Mouse (Mus musculus) neural tube, embryonic 13.5 days (tissue): ENCODE results near the gene Zfp775. TPM values are rescaled to one million over a fixed set of nuclear protein-coding genes. Genes with fewer than 3 reads are reported as not detected.
A peak's percentile ranks its signal among the peaks of the same experiment; 100 is the strongest.

Source experiments
- ATAC-seq: fragments of 200-750 bp; cut with Nextera tagmentation; 2 replicates; pipeline ENCODE4 v1.8.0; 2017; ENCODE audit warnings: low read depth, mild to moderate bottlenecking, moderate TSS enrichment, moderate library complexity
- H3K27ac ChIP-seq: fragments of 300-500 bp; sonication (generic); replicated peaks from 2 replicates; pipeline ENCODE4 v1.5.1; 2015; ENCODE audit warnings: moderate library complexity, mild to moderate bottlenecking, inconsistent platforms
- H3K27me3 ChIP-seq: fragments of 300-500 bp; sonication (generic); 2 replicates; pipeline ENCODE4 v1.6.1; 2015; ENCODE audit warnings: mild to moderate bottlenecking, inconsistent platforms
- H3K36me3 ChIP-seq: fragments of 300-500 bp; sonication (generic); 2 replicates; pipeline ENCODE4 v1.6.1; 2015; ENCODE audit warnings: mild to moderate bottlenecking, inconsistent platforms
- H3K4me1 ChIP-seq: fragments of 300-500 bp; sonication (generic); replicated peaks from 2 replicates; pipeline ENCODE4 v1.6.1; 2015; ENCODE audit warnings: inconsistent platforms
- H3K4me2 ChIP-seq: fragments of 300-500 bp; sonication (generic); 2 replicates; pipeline ENCODE4 v1.6.1; 2015; ENCODE audit warnings: inconsistent platforms, mild to moderate bottlenecking, moderate library complexity
- H3K4me3 ChIP-seq: fragments of 300-500 bp; sonication (generic); 2 replicates; pipeline ENCODE4 v1.5.1; 2015; ENCODE audit warnings: mild to moderate bottlenecking, inconsistent platforms
- H3K9ac ChIP-seq: fragments of 300-500 bp; sonication (generic); 2 replicates; pipeline ENCODE4 v1.6.1; 2015; ENCODE audit warnings: moderate library complexity, mild to moderate bottlenecking, inconsistent platforms
- H3K9me3 ChIP-seq: fragments of 300-500 bp; sonication (generic); 2 replicates; pipeline ENCODE4 v1.6.1; 2016; ENCODE audit warnings: inconsistent platforms
- WGBS: fragments of 180-500 bp; shearing (Covaris S2); methylation state at CpG from one replicate; pipeline ENCODE4 v1.1.7; 2015; 5-methylcytosine and 5-hydroxymethylcytosine counted together
- polyA plus RNA-seq: library from polyadenylated mRNA; unstranded; fragments of >200 nt; fragmentation: Nextera tagmentation; extraction: Ambion mirVana; gene quantifications from 2 replicates; pipeline ENCODE4 v1.2.1, GENCODE M21; 2015

Zfp775 gene
- 11.3 and 15.7 TPM in 2 replicates for polyA plus RNA-seq

- Histone ChIP-seq H3K4me2 (peak within 1 kb of the TSS; percentile 88), H3K9ac (peak within 1 kb of the TSS; percentile 97), H3K4me1 (peaks cover 28% of the 10 kb centered on the region), H3K9me3 (peaks cover 18% of the 10 kb centered on the region), H3K27ac (peak within 1 kb of the TSS; percentile 92), H3K4me3 (peak within 1 kb of the TSS; percentile 78), H3K36me3 (peaks cover 38% of the 10 kb centered on the region), H3K27me3 (no peaks in the 10 kb centered on the region)
- peak; percentile 99 for ATAC-seq
- 3% methylated on average over 42 of the region's 42 CpGs for WGBS
These were observed at the start of gene Zfp775 for GRCm38 (mm10) chr6:48601271-48602079. Zfp775 (plus strand) TSS chr6:48602063.

GRCm38 (mm10) chr6:48552918-48553317 lies 48.9 kb upstream of the Zfp775 start:
- WGBS: 69% methylated on average over 4 of the region's 4 CpGs
- Histone ChIP-seq H3K4me2 (no peak overlapping the region), H3K9me3 (no peaks in the 10 kb centered on the region), H3K4me3 (no peak overlapping the region), H3K36me3 (peaks cover 13% of the 10 kb centered on the region), H3K4me1 (peaks cover 21% of the 10 kb centered on the region), H3K27me3 (no peaks in the 10 kb centered on the region), H3K27ac (peak overlapping the region; percentile 96; the same call in 1 of the 2 replicates), H3K9ac (no peak overlapping the region)
- ATAC-seq: no peak

- 75% methylated on average over 4 of the region's 4 CpGs for WGBS
These were observed 48.0 kb upstream of the Zfp775 start for GRCm38 (mm10) chr6:48553819-48554218.

GRCm38 (mm10) chr6:48554280-48555103 lies 47.4 kb upstream of the Zfp775 start, which contains the start of gene Lrrc61:
Lrrc61 (plus strand) TSS chr6:48554796.
- H3K27ac ChIP-seq: peak within 1 kb of the TSS; percentile 96
- H3K4me1 ChIP-seq: peaks cover 21% of the 10 kb centered on the region
- peak within 1 kb of the TSS; percentile 73 for H3K4me2 ChIP-seq
- peak within 1 kb of the TSS; percentile 55 for H3K4me3 ChIP-seq
- ATAC-seq: peak; percentile 96
- no peaks in the 10 kb centered on the region for H3K27me3 ChIP-seq
- H3K9me3 ChIP-seq: no peaks in the 10 kb centered on the region
- WGBS: 1% methylated on average over 39 of the region's 39 CpGs
- peak within 1 kb of the TSS; percentile 90 for H3K9ac ChIP-seq
- H3K36me3 ChIP-seq: peaks cover 27% of the 10 kb centered on the region

More at GRCm38 (mm10) chr6:48553819-48554218, 48.0 kb upstream of the Zfp775 start:
- peak overlapping the region; percentile 96 for H3K27ac ChIP-seq
- H3K36me3 ChIP-seq: peaks cover 21% of the 10 kb centered on the region
- H3K4me2 ChIP-seq: peak overlapping the region; percentile 73
- H3K4me1 ChIP-seq: peaks cover 21% of the 10 kb centered on the region
- ATAC-seq: 0 out of 2 replicates have a peak, but pooled peaks have one; percentile 22
- H3K9ac ChIP-seq: peak overlapping the region; percentile 90
- no peaks in the 10 kb centered on the region for H3K9me3 ChIP-seq
- H3K27me3 ChIP-seq: no peaks in the 10 kb centered on the region
- H3K4me3 ChIP-seq: peak overlapping the region; percentile 55

GRCm38 (mm10) chr6:48555104-48555890 lies 46.6 kb upstream of the Zfp775 start:
- 34% methylated on average over 13 of the region's 14 CpGs for WGBS
- ATAC-seq: peak; percentile 84
- peak overlapping the region; percentile 90 for H3K9ac ChIP-seq

GRCm38 (mm10) chr6:48555956-48556355 lies 45.9 kb upstream of the Zfp775 start:
- 87% methylated on average over 3 of the region's 3 CpGs for WGBS

More at GRCm38 (mm10) chr6:48555104-48555890, 46.6 kb upstream of the Zfp775 start:
- H3K4me1 ChIP-seq: peaks cover 21% of the 10 kb centered on the region
- peak overlapping the region; percentile 55 for H3K4me3 ChIP-seq
- peak overlapping the region; percentile 96 for H3K27ac ChIP-seq
- H3K36me3 ChIP-seq: peaks cover 28% of the 10 kb centered on the region
- H3K9me3 ChIP-seq: no peaks in the 10 kb centered on the region
- H3K27me3 ChIP-seq: no peaks in the 10 kb centered on the region
- H3K4me2 ChIP-seq: peak overlapping the region; percentile 73

GRCm38 (mm10) chr6:48565693-48566310 lies 36.1 kb upstream of the Zfp775 start:
- ATAC-seq: no peak
- H3K4me3 ChIP-seq: no peak overlapping the region
- no peak overlapping the region for H3K9ac ChIP-seq
- 91% methylated on average over 4 of the region's 4 CpGs for WGBS
- H3K4me2 ChIP-seq: no peak overlapping the region
- H3K4me1 ChIP-seq: peaks cover 21% of the 10 kb centered on the region
- H3K9me3 ChIP-seq: peaks cover 3% of the 10 kb centered on the region; the same call in 1 of the 2 replicates
- no peaks in the 10 kb centered on the region for H3K27me3 ChIP-seq
- H3K36me3 ChIP-seq: peaks cover 57% of the 10 kb centered on the region
- H3K27ac ChIP-seq: peak overlapping the region; percentile 23; the same call in 1 of the 2 replicates

More at GRCm38 (mm10) chr6:48555956-48556355, 45.9 kb upstream of the Zfp775 start:
- peaks cover 21% of the 10 kb centered on the region for H3K4me1 ChIP-seq
- peaks cover 32% of the 10 kb centered on the region for H3K36me3 ChIP-seq
- no peaks in the 10 kb centered on the region for H3K9me3 ChIP-seq
- peak overlapping the region; percentile 96; the same call in 1 of the 2 replicates for H3K27ac ChIP-seq
- no peak for ATAC-seq
- H3K4me3 ChIP-seq: no peak overlapping the region
- peak overlapping the region; percentile 73 for H3K4me2 ChIP-seq
- H3K27me3 ChIP-seq: no peaks in the 10 kb centered on the region
- H3K9ac ChIP-seq: peak overlapping the region; percentile 90; the same call in 1 of the 2 replicates

- H3K4me3 ChIP-seq: no peak overlapping the region
- no peak overlapping the region for H3K9ac ChIP-seq
- peaks cover 21% of the 10 kb centered on the region for H3K4me1 ChIP-seq
- H3K4me2 ChIP-seq: no peak overlapping the region
- H3K27ac ChIP-seq: peak overlapping the region; percentile 23; the same call in 1 of the 2 replicates
- no peak for ATAC-seq
- peaks cover 3% of the 10 kb centered on the region; the same call in 1 of the 2 replicates for H3K9me3 ChIP-seq
- 50% methylated on average over 5 of the region's 5 CpGs for WGBS
- no peaks in the 10 kb centered on the region for H3K27me3 ChIP-seq
- peaks cover 57% of the 10 kb centered on the region for H3K36me3 ChIP-seq
These were observed 35.6 kb upstream of the Zfp775 start for GRCm38 (mm10) chr6:48566312-48566711.

GRCm38 (mm10) chr6:48568036-48568984 lies 33.6 kb upstream of the Zfp775 start:
- 88% methylated on average over 21 of the region's 21 CpGs for WGBS
- H3K4me1 ChIP-seq: peaks cover 21% of the 10 kb centered on the region

More at GRCm38 (mm10) chr6:48568036-48568984, 33.6 kb upstream of the Zfp775 start:
- peaks cover 50% of the 10 kb centered on the region for H3K36me3 ChIP-seq
- no peaks in the 10 kb centered on the region for H3K27me3 ChIP-seq
- ATAC-seq: peak; percentile 36; the same call in 1 of the 2 replicates
- no peak overlapping the region; the same call in 1 of the 2 replicates for H3K9ac ChIP-seq
- no peak overlapping the region for H3K4me2 ChIP-seq
- H3K9me3 ChIP-seq: peaks cover 3% of the 10 kb centered on the region; the same call in 1 of the 2 replicates
- 0 out of 2 replicates have a peak overlapping the region, but pooled peaks have one; percentile 2 for H3K27ac ChIP-seq
- H3K4me3 ChIP-seq: no peak overlapping the region
